9 mouse cellular contexts compared by ENCODE assay signal in genomic region chr11:117057451-117057850, GRCm38 (mm10). TPM values are rescaled to one million over a fixed set of nuclear protein-coding genes. Genes with fewer than 3 reads are reported as not detected.
DNase-seq lines count a peak whose midpoint lies in the region; ATAC-seq and TF ChIP-seq lines count a peak whose summit lies in the region.
"Had no signal": no experiment of that assay in that cellular context is flagged by ENCODE, and none has a peak within 500 bp of the region (broad histone marks: within the 10 kb centered on the region; RNA-seq: fewer than 3 reads in every experiment).

No protein-coding gene starts in this region.

- H3K27ac ChIP-seq in ES-E14 (ENCODE audit: insufficient read depth, low read depth, low read length, poor library complexity, severe bottlenecking), result no peak overlapping the region
- H3K27ac ChIP-seq in intestine, embryonic 16.5 days (ENCODE audit: low read length), result no peak overlapping the region

- peak; percentile 34; the same call in 1 of the 2 replicates for ATAC-seq in intestine, embryonic 16.5 days
- peak; percentile 24; the same call in 1 of the 2 replicates for ATAC-seq in megakaryocyte progenitor cell, adult 5-6 weeks (replicated peaks; ENCODE audit: poor library complexity)

- H3K9me3 ChIP-seq in ES-E14 (ENCODE audit: control insufficient read depth, insufficient read depth, low read depth, low read length), result no peaks in the 10 kb centered on the region
- H3K9me3 ChIP-seq in intestine, embryonic 16.5 days (ENCODE audit: control insufficient read depth, low read length), result no peaks in the 10 kb centered on the region

- H3K27me3 ChIP-seq in intestine, embryonic 16.5 days (replicated peaks; ENCODE audit: control insufficient read depth, insufficient read depth, low read length), result no peaks in the 10 kb centered on the region

- in situ Hi-C loops in ES-E14 (cut with MboI; ENCODE audit: low sequenced_read_pairs in 2 of 2, unreplicated experiment in 2 of 2), result loop anchor here in 1 of 2 experiments (10.0 kb wide), 1 partner anchor 423 kb away; no protein-coding TSS in a partner anchor

- no peak overlapping the region for H3K9ac ChIP-seq in ES-E14 (ENCODE audit: insufficient read depth, low read depth, low read length, poor library complexity, severe bottlenecking)
- H3K9ac ChIP-seq in intestine, embryonic 16.5 days (ENCODE audit: low read depth, low read length), result no peak overlapping the region

- WGBS in intestine, embryonic 16.5 days, result 34% methylated on average over 7 of the region's 7 CpGs

- H3K4me3 ChIP-seq in ES-E14 (ENCODE audit: insufficient read depth in 1 of 2, low read depth in 1 of 2, low read length in 2 of 2, poor library complexity in 1 of 2, severe bottlenecking in 1 of 2), result no peak overlapping the region
- H3K4me3 ChIP-seq in intestine, embryonic 16.5 days (ENCODE audit: low read length), result no peak overlapping the region
- H3K4me3 ChIP-seq: megakaryocyte, embryonic 14.5 days had no signal

- peak; percentile 42 for DNase-seq in adrenal gland, postnatal 14 days
- DNase-seq in adrenal gland, postnatal 10 days, result no peak
- DNase-seq in ES-E14 (ENCODE audit: low read depth, low spot score), result no peak
- DNase-seq in embryo, embryonic 10 days (ENCODE audit: low spot score), result peak; percentile 81
- DNase-seq in thymus, postnatal 0 days (ENCODE audit: low spot score), result peak; percentile 63
- no peak for DNase-seq in urinary bladder, postnatal 25 days (ENCODE audit: low spot score)

- H3K36me3 ChIP-seq in ES-E14 (ENCODE audit: control insufficient read depth, insufficient read depth, low read length, poor library complexity, severe bottlenecking), result no peaks in the 10 kb centered on the region
- H3K36me3 ChIP-seq in intestine, embryonic 16.5 days (ENCODE audit: control insufficient read depth, insufficient read depth, low read length), result no peaks in the 10 kb centered on the region

- no peaks in the 10 kb centered on the region; a peak in 1 of 4 replicates for H3K4me1 ChIP-seq in ES-E14 (ENCODE audit: control insufficient read depth in 2 of 2, insufficient read depth in 2 of 2, low read length in 2 of 2, poor library complexity in 1 of 2)
- H3K4me1 ChIP-seq in intestine, embryonic 16.5 days (ENCODE audit: control insufficient read depth, insufficient read depth, low read length), result 0 out of 2 replicates have a peak, but pooled peaks cover 4% of the 10 kb centered on the region
- H3K4me1 ChIP-seq: megakaryocyte, embryonic 14.5 days had no signal

- no peak overlapping the region for H3K4me2 ChIP-seq in intestine, embryonic 16.5 days (ENCODE audit: low read depth, low read length)

TF ChIP-seq in ES-E14, 5 proteins besides CTCF, POLR2A, EP300 and RAD21:
- TF ChIP-seq CHD2 (IDR thresholded peaks at IDR 0.05; ENCODE audit: low read depth, low read length) (no peak), ZNF384 (IDR thresholded peaks at IDR 0.05; ENCODE audit: low read depth, low read length) (no peak), ZC3H11A (IDR thresholded peaks at IDR 0.05; ENCODE audit: borderline replicate concordance, low read depth, low read length) (no peak; the same call in 1 of the 2 replicates), MAFK (IDR thresholded peaks at IDR 0.05; ENCODE audit: insufficient read depth, low read depth, low read length) (peak; percentile 48; the same call in 1 of the 2 replicates)

RNA-seq across cellular contexts. Expression of gene Sec14l1, which starts 57.5 kb away (rescaled TPM):
- total RNA-seq in adrenal gland, postnatal 14 days (2021), result 119 TPM in 2 replicates
- total RNA-seq in adrenal gland, postnatal 10 days (2021), result 100 to 1,000 TPM; 101 to 113 TPM
- 36.7 and 43.6 TPM in 2 replicates for total RNA-seq in ES-E14 (2012; rRNA removed)
- polyA plus RNA-seq in intestine, embryonic 16.5 days (2015; fragmentation: Nextera tagmentation; extraction: Ambion mirVana), result 28.5 and 29.5 TPM in 2 replicates
- 9.8 and 11.7 TPM in 2 replicates for total RNA-seq in megakaryocyte progenitor cell, adult 5-6 weeks (2015)
- 11.4 and 12.9 TPM in 2 replicates for total RNA-seq in megakaryocyte progenitor cell, adult 5-6 weeks (2017)
- 35.9 and 37.7 TPM in 2 replicates for polyA plus RNA-seq in thymus, postnatal 0 days (2015; fragmentation: Nextera tagmentation; extraction: Ambion mirVana)

Comparison
In these comparisons a context has a peak if more than half of its experiments do, and no peak if none do; other contexts are left out.
1. DNase-seq: peak in adrenal gland, postnatal 14 days (single experiment), embryo, embryonic 10 days (single experiment) and thymus, postnatal 0 days (single experiment); none in adrenal gland, postnatal 10 days (single experiment), ES-E14 (single experiment) and urinary bladder, postnatal 25 days (single experiment).